Mouse (Mus musculus): Measurements from ENCODE around the gene Zbtb4.

Gene Zbtb4

GRCm38 (mm10) chr11:69765221-69766125 is at the start of gene Zbtb4:
Zbtb4 (plus strand) TSS chr11:69765912.
- DNase-seq (ENCODE audit: low read depth, low spot score): peak; percentile 51

- peak; percentile 78 for DNase-seq (ENCODE audit: low read depth, low spot score)
Measured at GRCm38 (mm10) chr11:69715929-69716328, 49.8 kb upstream of the Zbtb4 start.

GRCm38 (mm10) chr11:69716953-69717352 is 48.8 kb upstream of the Zbtb4 start:
- peak; percentile 37 for DNase-seq (ENCODE audit: low read depth, low spot score)

- DNase-seq (ENCODE audit: low read depth, low spot score): peak; percentile 76
Measured at GRCm38 (mm10) chr11:69718661-69719060, 47.1 kb upstream of the Zbtb4 start.

GRCm38 (mm10) chr11:69719423-69719822 is 46.3 kb upstream of the Zbtb4 start:
- DNase-seq (ENCODE audit: low read depth, low spot score): peak; percentile 86

GRCm38 (mm10) chr11:69720852-69721251 is 44.9 kb upstream of the Zbtb4 start:
- no peak for DNase-seq (ENCODE audit: low read depth, low spot score)

- peak; percentile 89 for DNase-seq (ENCODE audit: low read depth, low spot score)
Measured at GRCm38 (mm10) chr11:69723074-69723473, 42.6 kb upstream of the Zbtb4 start.

- peak; percentile 68 for DNase-seq (ENCODE audit: low read depth, low spot score)
Measured at GRCm38 (mm10) chr11:69725951-69726350, 39.8 kb upstream of the Zbtb4 start.

GRCm38 (mm10) chr11:69729063-69729462 is 36.6 kb upstream of the Zbtb4 start:
- DNase-seq (ENCODE audit: low read depth, low spot score): peak; percentile 93

GRCm38 (mm10) chr11:69731408-69731807 is 34.3 kb upstream of the Zbtb4 start:
- peak; percentile 65 for DNase-seq (ENCODE audit: low read depth, low spot score)

GRCm38 (mm10) chr11:69751635-69752034 is 14.1 kb upstream of the Zbtb4 start:
- DNase-seq (ENCODE audit: low read depth, low spot score): no peak

- no peak for DNase-seq (ENCODE audit: low read depth, low spot score)
Measured at GRCm38 (mm10) chr11:69752686-69753085, 13.0 kb upstream of the Zbtb4 start.

GRCm38 (mm10) chr11:69754233-69754632 is 11.5 kb upstream of the Zbtb4 start:
- DNase-seq (ENCODE audit: low read depth, low spot score): no peak

- DNase-seq (ENCODE audit: low read depth, low spot score): peak; percentile 73
Measured at GRCm38 (mm10) chr11:69754701-69755100, 11.0 kb upstream of the Zbtb4 start.

GRCm38 (mm10) chr11:69757303-69758089 is 8.2 kb upstream of the Zbtb4 start:
- DNase-seq (ENCODE audit: low read depth, low spot score): no peak

- peak; percentile 90 for DNase-seq (ENCODE audit: low read depth, low spot score)
Measured at GRCm38 (mm10) chr11:69758090-69758456, 7.6 kb upstream of the Zbtb4 start.

- peak; percentile 97 for DNase-seq (ENCODE audit: low read depth, low spot score)
Measured at GRCm38 (mm10) chr11:69758478-69758970, 7.2 kb upstream of the Zbtb4 start, which contains the start of gene Polr2a. Polr2a (minus strand) TSS chr11:69758637.

GRCm38 (mm10) chr11:69758971-69759721 is 6.6 kb upstream of the Zbtb4 start:
- DNase-seq (ENCODE audit: low read depth, low spot score): peak; percentile 98

- no peak for DNase-seq (ENCODE audit: low read depth, low spot score)
Measured at GRCm38 (mm10) chr11:69760160-69760900, 5.4 kb upstream of the Zbtb4 start.

- no peak for DNase-seq (ENCODE audit: low read depth, low spot score)
Measured at GRCm38 (mm10) chr11:69760901-69761200, 4.9 kb upstream of the Zbtb4 start.

GRCm38 (mm10) chr11:69761868-69762267 is 3.8 kb upstream of the Zbtb4 start, which contains the start of gene Slc35g3:
Slc35g3 (minus strand) TSS chr11:69761968.
- DNase-seq (ENCODE audit: low read depth, low spot score): no peak
